Mouse (Mus musculus) lung, embryonic 16.5 days (tissue): ENCODE data around the gene Ube2z. TPM values are rescaled to one million over a fixed set of nuclear protein-coding genes. Genes with fewer than 3 reads are reported as not detected.
A peak's percentile ranks its signal among the peaks of the same experiment; 100 is the strongest.

Experiments
- ATAC-seq: fragments of 200-750 bp; cut with Nextera tagmentation; 2 replicates; pipeline ENCODE4 v1.8.0; 2017; ENCODE audit warnings: low read depth, mild to moderate bottlenecking, moderate library complexity
- H3K27ac ChIP-seq: fragments of 300-500 bp; sonication (generic); 2 replicates; pipeline ENCODE4 v1.5.1; 2014; ENCODE audit warnings: mild to moderate bottlenecking, control low read depth, low read length
- H3K27me3 ChIP-seq: fragments of 300-500 bp; sonication (generic); 2 replicates; pipeline ENCODE4 v1.6.1; 2014; ENCODE audit warnings: low read depth, low read length, mixed read lengths; ENCODE audit not compliant: control insufficient read depth, insufficient read depth
- H3K36me3 ChIP-seq: fragments of 300-500 bp; sonication (generic); 2 replicates; pipeline ENCODE4 v1.6.1; 2014; ENCODE audit warnings: low read length; ENCODE audit not compliant: control insufficient read depth, insufficient read depth
- H3K4me1 ChIP-seq: fragments of 300-500 bp; sonication (generic); replicated peaks from 2 replicates; pipeline ENCODE4 v1.6.1; 2014; ENCODE audit warnings: low read length, mixed read lengths; ENCODE audit not compliant: control insufficient read depth, insufficient read depth
- H3K4me2 ChIP-seq: fragments of 300-500 bp; sonication (generic); 2 replicates; pipeline ENCODE4 v1.6.1; 2014; ENCODE audit warnings: low read depth, low read length, control low read depth
- H3K4me3 ChIP-seq: fragments of 300-500 bp; sonication (generic); 2 replicates; pipeline ENCODE4 v1.5.1; 2014; ENCODE audit warnings: mild to moderate bottlenecking, low read length, control low read depth
- H3K9ac ChIP-seq: fragments of 300-500 bp; sonication (generic); 2 replicates; pipeline ENCODE4 v1.6.1; 2014; ENCODE audit warnings: low read length, control low read depth
- H3K9me3 ChIP-seq: fragments of 300-500 bp; sonication (generic); 2 replicates; pipeline ENCODE4 v1.6.1; 2016; ENCODE audit warnings: low read length; ENCODE audit not compliant: control insufficient read depth
- WGBS: fragments of 180-500 bp; shearing (Covaris S2); extraction: QIAGEN DNeasy Blood & Tissue Kit; methylation state at CpG from one replicate; pipeline ENCODE4 v1.1.7; 2014; 5-methylcytosine and 5-hydroxymethylcytosine counted together
- polyA plus RNA-seq: library from polyadenylated mRNA; unstranded; fragments of >200 nt; fragmentation: Nextera tagmentation; extraction: Ambion mirVana; gene quantifications from 2 replicates; pipeline ENCODE4 v1.2.1, GENCODE M21; 2015

The Ube2z gene
- polyA plus RNA-seq, 1 experiment from 2014 or later = 36.7 TPM

GRCm38 (mm10) chr11:96005403-96006271 lies 59.6 kb downstream of the Ube2z start, which contains the start of gene Igf2bp1:
Gene Igf2bp1, minus strand, starts transcription at chr11:96005940.
- ATAC-seq = peak; percentile 60
- under 1% methylated on average over 67 of the region's 74 CpGs for WGBS
- Histone ChIP-seq H3K4me3 (peak within 1 kb of the TSS; percentile 87), H3K36me3 (no peaks in the 10 kb centered on the region), H3K4me1 (peaks cover 40% of the 10 kb centered on the region), H3K27me3 (peaks cover 6% of the 10 kb centered on the region; the same call in 1 of the 2 replicates), H3K9ac (peak within 1 kb of the TSS; percentile 93), H3K9me3 (no peaks in the 10 kb centered on the region), H3K27ac (peak within 1 kb of the TSS; percentile 96), H3K4me2 (peak within 1 kb of the TSS; percentile 99)

- H3K9ac ChIP-seq = peak overlapping the region; percentile 93
- H3K36me3 ChIP-seq = no peaks in the 10 kb centered on the region
- ATAC-seq = peak; percentile 68
- peak overlapping the region; percentile 99 for H3K4me2 ChIP-seq
- peak overlapping the region; percentile 96 for H3K27ac ChIP-seq
- H3K27me3 ChIP-seq = peaks cover 6% of the 10 kb centered on the region; the same call in 1 of the 2 replicates
- no peaks in the 10 kb centered on the region for H3K9me3 ChIP-seq
- peaks cover 43% of the 10 kb centered on the region for H3K4me1 ChIP-seq
- 0% methylated on average over 40 of the region's 57 CpGs for WGBS
- H3K4me3 ChIP-seq = peak overlapping the region; percentile 87
Observed at GRCm38 (mm10) chr11:96004793-96005402, 60.3 kb downstream of the Ube2z start.

- peaks cover 43% of the 10 kb centered on the region for H3K4me1 ChIP-seq
- no peaks in the 10 kb centered on the region for H3K9me3 ChIP-seq
- peak overlapping the region; percentile 93 for H3K9ac ChIP-seq
- H3K4me2 ChIP-seq = peak overlapping the region; percentile 99
- H3K27ac ChIP-seq = peak overlapping the region; percentile 96
- WGBS = under 1% methylated on average over 32 of the region's 32 CpGs
- no peaks in the 10 kb centered on the region for H3K36me3 ChIP-seq
- H3K4me3 ChIP-seq = peak overlapping the region; percentile 87
- ATAC-seq = no peak
- peaks cover 6% of the 10 kb centered on the region; the same call in 1 of the 2 replicates for H3K27me3 ChIP-seq
Observed at GRCm38 (mm10) chr11:96003969-96004792, 61.0 kb downstream of the Ube2z start.

- Histone ChIP-seq H3K27ac (peak overlapping the region; percentile 54), H3K9ac (peak overlapping the region; percentile 60), H3K4me2 (peak overlapping the region; percentile 99), H3K27me3 (peaks cover 6% of the 10 kb centered on the region; the same call in 1 of the 2 replicates), H3K4me1 (peaks cover 43% of the 10 kb centered on the region), H3K9me3 (no peaks in the 10 kb centered on the region), H3K4me3 (peak overlapping the region; percentile 43), H3K36me3 (no peaks in the 10 kb centered on the region)
- WGBS = 5% methylated on average over 12 of the region's 12 CpGs
- no peak for ATAC-seq
Observed at GRCm38 (mm10) chr11:96003100-96003900, 61.9 kb downstream of the Ube2z start.

Other genes with a start within 250 kb of the Ube2z start
- gene Phospho1, start 240.9 kb downstream of the Ube2z start, polyA plus RNA-seq = 0.47 and 1.7 TPM in 2 replicates
- 21.7 and 28.2 TPM in 2 replicates for gene Gngt2, start 228.2 kb downstream of the Ube2z start, polyA plus RNA-seq
- gene Abi3, start 222.9 kb downstream of the Ube2z start, polyA plus RNA-seq = 16.0 and 18.1 TPM in 2 replicates
- 0.16 and 0.50 TPM in 2 replicates for gene B4galnt2, start 150.5 kb downstream of the Ube2z start, polyA plus RNA-seq
- gene Igf2bp1, start 59.4 kb downstream of the Ube2z start, polyA plus RNA-seq = 31.0 and 36.2 TPM in 2 replicates
- not detected in 2 replicates for gene Gip, start 40.8 kb downstream of the Ube2z start, polyA plus RNA-seq
- gene Snf8, start 30.5 kb downstream of the Ube2z start, polyA plus RNA-seq = 84.3 and 92.0 TPM in 2 replicates
- 464 and 478 TPM in 2 replicates for gene Atp5g1, start 10.3 kb upstream of the Ube2z start, polyA plus RNA-seq
- 0.41 and 1.3 TPM in 2 replicates for gene Calcoco2, start 46.6 kb upstream of the Ube2z start, polyA plus RNA-seq
- gene Ttll6, start 68.4 kb upstream of the Ube2z start, polyA plus RNA-seq = 2.2 and 2.8 TPM in 2 replicates
- gene Hoxb13, start 128.9 kb upstream of the Ube2z start, polyA plus RNA-seq = 0.09 TPM in 1 of 2 replicates, not detected in the other
- 0.28 and 0.30 TPM in 2 replicates for gene Hoxb9, start 206.1 kb upstream of the Ube2z start, polyA plus RNA-seq
- gene Hoxb8, start 216.5 kb upstream of the Ube2z start, polyA plus RNA-seq = 0.33 and 0.79 TPM in 2 replicates
- 2.2 and 3.2 TPM in 2 replicates for gene Hoxb7, start 221.2 kb upstream of the Ube2z start, polyA plus RNA-seq
- 8.8 and 11.6 TPM in 2 replicates for gene Hoxb6, start 227.1 kb upstream of the Ube2z start, polyA plus RNA-seq
- gene Hoxb5, start 237.9 kb upstream of the Ube2z start, polyA plus RNA-seq = 39.2 and 46.6 TPM in 2 replicates